Mouse (Mus musculus) forebrain, embryonic 11.5 days (tissue): ENCODE results near the gene Nfkb1. TPM values are rescaled to one million over a fixed set of nuclear protein-coding genes. Genes with fewer than 3 reads are reported as not detected.

Experiments used
- ATAC-seq: fragments of 200-750 bp; cut with Nextera tagmentation; replicated peaks from 2 replicates; pipeline ENCODE4 v1.8.0; 2017; ENCODE audit warnings: moderate TSS enrichment; ENCODE audit not compliant: low FRiP score
- DNase-seq: peaks from one replicate; pipeline ENCODE4 v3.0.0-alpha.2; 2017; ENCODE audit warnings: low spot score
- H3K27ac ChIP-seq: fragments of 300-500 bp; sonication (generic); 2 replicates; pipeline ENCODE4 v1.5.1; 2014; ENCODE audit warnings: low read depth, low read length
- H3K27me3 ChIP-seq: fragments of 300-500 bp; sonication (generic); 2 replicates; pipeline ENCODE4 v1.6.1; 2014; ENCODE audit warnings: mild to moderate bottlenecking, low read length, mixed read lengths; ENCODE audit not compliant: control insufficient read depth, insufficient read depth
- H3K36me3 ChIP-seq: fragments of 300-500 bp; sonication (generic); 2 replicates; pipeline ENCODE4 v1.6.1; 2014; ENCODE audit warnings: mild to moderate bottlenecking, low read length, moderate library complexity, mixed read lengths; ENCODE audit not compliant: control insufficient read depth, insufficient read depth
- H3K4me1 ChIP-seq: fragments of 300-500 bp; sonication (generic); replicated peaks from 2 replicates; pipeline ENCODE4 v1.6.1; 2014; ENCODE audit warnings: low read length, mixed read lengths; ENCODE audit not compliant: control insufficient read depth, insufficient read depth
- H3K4me2 ChIP-seq: fragments of 300-500 bp; sonication (generic); 2 replicates; pipeline ENCODE4 v1.6.1; 2014; ENCODE audit warnings: low read depth, mild to moderate bottlenecking, low read length, moderate library complexity, mixed read lengths; ENCODE audit not compliant: severe bottlenecking
- H3K4me3 ChIP-seq: fragments of 300-500 bp; sonication (generic); 2 replicates; pipeline ENCODE4 v1.5.1; 2014; ENCODE audit warnings: low read depth, low read length
- H3K9ac ChIP-seq: fragments of 300-500 bp; sonication (generic); 2 replicates; pipeline ENCODE4 v1.6.1; 2014; ENCODE audit warnings: low read length
- H3K9me3 ChIP-seq: fragments of 300-500 bp; sonication (generic); 2 replicates; pipeline ENCODE4 v1.6.1; 2016; ENCODE audit warnings: low read length, mixed read lengths; ENCODE audit not compliant: control insufficient read depth
- WGBS: fragments of 180-500 bp; shearing (Covaris S2); extraction: QIAGEN DNeasy Blood & Tissue Kit; methylation state at CpG from one replicate; pipeline ENCODE4 v1.1.7; 2014; 5-methylcytosine and 5-hydroxymethylcytosine counted together
- polyA plus RNA-seq: library from polyadenylated mRNA; unstranded; fragments of >200 nt; fragmentation: Nextera tagmentation; extraction: Ambion mirVana; gene quantifications from 2 replicates; pipeline ENCODE4 v1.2.1, GENCODE M21; 2014

The Nfkb1 gene
- polyA plus RNA-seq, 1 experiment from 2014 or later, result 14.5 TPM

- Histone ChIP-seq H3K27me3 (no peaks in the 10 kb centered on the region), H3K4me3 (no peak overlapping the region), H3K4me2 (no peak overlapping the region), H3K9ac (no peak overlapping the region), H3K36me3 (no peaks in the 10 kb centered on the region), H3K9me3 (no peaks in the 10 kb centered on the region), H3K4me1 (peaks cover 5% of the 10 kb centered on the region), H3K27ac (no peak overlapping the region)
- DNase-seq (no peak), ATAC-seq (no peak)
- 51% methylated on average over 5 of the region's 5 CpGs for WGBS
Observed at GRCm38 (mm10) chr3:135578588-135579140, 112.7 kb downstream of the Nfkb1 start.

GRCm38 (mm10) chr3:135575126-135575525 lies 116.2 kb downstream of the Nfkb1 start:
- H3K4me1 ChIP-seq, result no peaks in the 10 kb centered on the region
- no peak for ATAC-seq
- no peak overlapping the region for H3K4me3 ChIP-seq
- H3K27ac ChIP-seq, result no peak overlapping the region
- H3K9ac ChIP-seq, result no peak overlapping the region
- no peaks in the 10 kb centered on the region for H3K9me3 ChIP-seq
- no peak overlapping the region for H3K4me2 ChIP-seq
- no peaks in the 10 kb centered on the region for H3K36me3 ChIP-seq
- 95% methylated on average over 3 of the region's 3 CpGs for WGBS
- H3K27me3 ChIP-seq, result no peaks in the 10 kb centered on the region
- no peak for DNase-seq

- 71% methylated on average over 6 of the region's 6 CpGs for WGBS
- Histone ChIP-seq H3K9me3 (no peaks in the 10 kb centered on the region), H3K9ac (no peak overlapping the region), H3K4me2 (no peak overlapping the region), H3K36me3 (no peaks in the 10 kb centered on the region), H3K27ac (no peak overlapping the region), H3K4me3 (no peak overlapping the region), H3K4me1 (no peaks in the 10 kb centered on the region), H3K27me3 (no peaks in the 10 kb centered on the region)
- no peak for DNase-seq
- ATAC-seq, result no peak
Observed at GRCm38 (mm10) chr3:135573051-135573450, 118.3 kb downstream of the Nfkb1 start.

- Histone ChIP-seq H3K4me2 (no peak overlapping the region), H3K27ac (no peak overlapping the region), H3K4me3 (no peak overlapping the region), H3K9ac (no peak overlapping the region), H3K27me3 (no peaks in the 10 kb centered on the region), H3K4me1 (no peaks in the 10 kb centered on the region), H3K9me3 (no peaks in the 10 kb centered on the region), H3K36me3 (no peaks in the 10 kb centered on the region)
- DNase-seq, result no peak
- 65% methylated on average over 13 of the region's 13 CpGs for WGBS
- ATAC-seq, result no peak
Observed at GRCm38 (mm10) chr3:135571540-135571939, 119.8 kb downstream of the Nfkb1 start.

- Histone ChIP-seq H3K27me3 (no peaks in the 10 kb centered on the region), H3K27ac (no peak overlapping the region), H3K9ac (no peak overlapping the region), H3K36me3 (no peaks in the 10 kb centered on the region), H3K4me1 (no peaks in the 10 kb centered on the region), H3K9me3 (no peaks in the 10 kb centered on the region), H3K4me3 (no peak overlapping the region), H3K4me2 (no peak overlapping the region)
- DNase-seq (no peak), ATAC-seq (no peak)
- 78% methylated on average over 5 of the region's 5 CpGs for WGBS
Observed at GRCm38 (mm10) chr3:135568633-135569032, 122.7 kb downstream of the Nfkb1 start.

GRCm38 (mm10) chr3:135567888-135568287 lies 123.5 kb downstream of the Nfkb1 start:
- 71% methylated on average over 6 of the region's 6 CpGs for WGBS
- Histone ChIP-seq H3K9ac (no peak overlapping the region), H3K27ac (no peak overlapping the region), H3K36me3 (no peaks in the 10 kb centered on the region), H3K27me3 (no peaks in the 10 kb centered on the region), H3K4me3 (no peak overlapping the region), H3K4me2 (no peak overlapping the region), H3K9me3 (no peaks in the 10 kb centered on the region), H3K4me1 (no peaks in the 10 kb centered on the region)
- no peak for ATAC-seq
- no peak for DNase-seq

GRCm38 (mm10) chr3:135565306-135565705 lies 126.0 kb downstream of the Nfkb1 start:
- Histone ChIP-seq H3K4me1 (no peaks in the 10 kb centered on the region), H3K4me2 (no peak overlapping the region), H3K27me3 (no peaks in the 10 kb centered on the region), H3K4me3 (no peak overlapping the region), H3K27ac (no peak overlapping the region), H3K9ac (no peak overlapping the region), H3K9me3 (no peaks in the 10 kb centered on the region), H3K36me3 (no peaks in the 10 kb centered on the region)
- DNase-seq (no peak), ATAC-seq (no peak)
- 91% methylated on average over 4 of the region's 4 CpGs for WGBS

GRCm38 (mm10) chr3:135564706-135565105 lies 126.6 kb downstream of the Nfkb1 start:
- no peaks in the 10 kb centered on the region for H3K4me1 ChIP-seq
- H3K36me3 ChIP-seq, result no peaks in the 10 kb centered on the region
- DNase-seq (no peak), ATAC-seq (no peak)
- no peaks in the 10 kb centered on the region for H3K9me3 ChIP-seq
- H3K4me2 ChIP-seq, result no peak overlapping the region
- 95% methylated on average over 9 of the region's 9 CpGs for WGBS
- no peak overlapping the region for H3K4me3 ChIP-seq
- H3K27me3 ChIP-seq, result no peaks in the 10 kb centered on the region
- no peak overlapping the region for H3K27ac ChIP-seq
- H3K9ac ChIP-seq, result no peak overlapping the region

- Histone ChIP-seq H3K27me3 (no peaks in the 10 kb centered on the region), H3K9me3 (no peaks in the 10 kb centered on the region), H3K4me1 (no peaks in the 10 kb centered on the region), H3K9ac (no peak overlapping the region), H3K4me3 (no peak overlapping the region), H3K4me2 (no peak overlapping the region), H3K36me3 (no peaks in the 10 kb centered on the region), H3K27ac (no peak overlapping the region)
- ATAC-seq (no peak), DNase-seq (no peak)
- WGBS, result 89% methylated on average over 17 of the region's 17 CpGs
Observed at GRCm38 (mm10) chr3:135563163-135563689, 128.1 kb downstream of the Nfkb1 start.
